Mouse (Mus musculus): ENCODE measurements at regions not wholly inside any gene's neighbourhood (a gene's known extent, or its start where the extent isn't known, plus 50 kb on each side); places are given as distances from the start of the nearest gene placed in this dataset.

- no peak for DNase-seq
These were observed 313.9 kb downstream of the Glrx3 start for GRCm38 (mm10) chr7:137751151-137751859.

- no peak for DNase-seq
These were observed 328.5 kb downstream of the Glrx3 start for GRCm38 (mm10) chr7:137765961-137766360.

GRCm38 (mm10) chr7:137766721-137767120 is 329.3 kb downstream of the Glrx3 start:
- no peak for DNase-seq

GRCm38 (mm10) chr7:137773051-137773964 is 335.9 kb downstream of the Glrx3 start:
- DNase-seq: no peak

- no peak for DNase-seq
These were observed 336.5 kb downstream of the Glrx3 start for GRCm38 (mm10) chr7:137773965-137774310.

GRCm38 (mm10) chr7:137783954-137784353 is 346.5 kb downstream of the Glrx3 start:
- peak; percentile 67 for DNase-seq

GRCm38 (mm10) chr7:137805361-137805760 is 367.9 kb downstream of the Glrx3 start:
- DNase-seq: peak; percentile 17

- no peak for DNase-seq
These were observed 375.4 kb downstream of the Glrx3 start for GRCm38 (mm10) chr7:137812839-137813238.

GRCm38 (mm10) chr7:137840520-137840919 is 403.1 kb downstream of the Glrx3 start:
- no peak for DNase-seq

GRCm38 (mm10) chr7:137841044-137841443 is 403.6 kb downstream of the Glrx3 start:
- no peak for DNase-seq

GRCm38 (mm10) chr7:137841456-137842100 is 404.2 kb downstream of the Glrx3 start:
- DNase-seq: peak; percentile 20

GRCm38 (mm10) chr7:137847856-137848255 is 410.4 kb downstream of the Glrx3 start:
- DNase-seq: no peak

- DNase-seq: no peak
These were observed 413.6 kb downstream of the Glrx3 start for GRCm38 (mm10) chr7:137851061-137851460.

GRCm38 (mm10) chr7:137859681-137860080 is 422.3 kb downstream of the Glrx3 start:
- no peak for DNase-seq

- DNase-seq: no peak
These were observed 423.1 kb downstream of the Glrx3 start for GRCm38 (mm10) chr7:137860520-137860919.

- peak; percentile 16 for DNase-seq
These were observed 427.5 kb downstream of the Glrx3 start for GRCm38 (mm10) chr7:137864912-137865311.

GRCm38 (mm10) chr7:137865457-137865856 is 428.0 kb downstream of the Glrx3 start:
- DNase-seq: no peak

GRCm38 (mm10) chr7:137866880-137867279 is 429.5 kb downstream of the Glrx3 start:
- peak; percentile 52 for DNase-seq

- no peak for DNase-seq
These were observed 431.1 kb downstream of the Glrx3 start for GRCm38 (mm10) chr7:137868501-137868900.

- DNase-seq: no peak
These were observed 437.9 kb downstream of the Glrx3 start for GRCm38 (mm10) chr7:137875306-137875705.

- no peak for DNase-seq
These were observed 441.9 kb downstream of the Glrx3 start for GRCm38 (mm10) chr7:137879296-137879695.

GRCm38 (mm10) chr7:137882876-137883275 is 445.5 kb downstream of the Glrx3 start:
- DNase-seq: peak; percentile 28

GRCm38 (mm10) chr7:137883701-137884100 is 446.3 kb downstream of the Glrx3 start:
- DNase-seq: no peak

Data from kidney, postnatal 10 days (tissue).